Mouse (Mus musculus): ENCODE data around the gene Foxk1.

DNA sequence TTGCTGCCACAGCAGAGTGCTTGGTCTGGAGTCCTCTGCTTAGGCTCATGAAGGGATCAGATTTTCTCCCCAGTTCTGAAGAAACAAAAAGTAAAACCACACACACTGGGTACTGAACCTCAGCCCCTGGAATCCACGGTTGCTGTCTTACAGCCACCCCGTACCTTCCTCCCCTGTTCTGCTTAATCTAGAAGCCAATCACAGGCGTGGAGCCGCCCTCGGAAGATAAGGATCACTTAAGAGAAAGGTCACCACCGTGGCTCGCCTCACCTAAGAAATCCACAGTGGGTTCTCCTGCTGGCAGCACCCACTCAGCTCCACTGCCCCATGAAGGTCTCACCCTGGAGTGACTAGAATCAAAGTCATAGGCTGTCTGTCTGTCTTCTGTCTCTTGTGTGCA is 5.1 kb downstream of the Foxk1 start:
- TF ChIP-seq POLR2A (IDR thresholded peaks at IDR 0.05; ENCODE audit: extremely low read depth, insufficient read depth, low read length) (no peak), CTCF (IDR thresholded peaks at IDR 0.05; ENCODE audit: extremely low read depth, insufficient read depth, low read length) (no peak)

Measured in cortical plate, adult 2 months (tissue).